Mouse (Mus musculus): ENCODE data around the gene Gfod1. TPM values are rescaled to one million over a fixed set of nuclear protein-coding genes. Genes with fewer than 3 reads are reported as not detected.

Gene Gfod1
- polyA plus RNA-seq (2012; rRNA removed), result 5.6 and 6.1 TPM in 2 replicates

DNA sequence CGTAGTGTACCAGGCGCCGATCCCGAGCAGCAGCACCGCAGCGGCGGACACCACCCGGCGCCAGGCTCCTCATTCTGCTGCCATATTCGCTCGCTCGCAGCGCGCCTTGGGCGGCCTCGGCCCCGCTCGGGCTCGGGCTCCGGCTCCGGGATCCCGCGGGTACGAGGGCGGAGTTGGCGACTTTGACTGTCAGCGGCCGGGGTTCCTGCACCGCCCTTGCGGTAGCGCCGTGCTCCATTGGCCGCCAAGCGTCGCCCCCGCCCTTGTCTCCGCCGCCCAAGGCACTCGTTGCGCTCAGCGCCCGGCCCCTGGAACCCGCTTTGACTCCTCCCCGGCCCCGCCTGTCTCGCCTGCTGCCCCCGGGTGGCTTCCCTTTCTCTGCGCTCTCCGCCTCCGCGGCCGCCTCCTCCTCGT lies at the start of gene Gfod1:
TSS of gene Gfod1 (minus strand) at position 155 of the 414 bp plus-strand sequence.

DNA sequence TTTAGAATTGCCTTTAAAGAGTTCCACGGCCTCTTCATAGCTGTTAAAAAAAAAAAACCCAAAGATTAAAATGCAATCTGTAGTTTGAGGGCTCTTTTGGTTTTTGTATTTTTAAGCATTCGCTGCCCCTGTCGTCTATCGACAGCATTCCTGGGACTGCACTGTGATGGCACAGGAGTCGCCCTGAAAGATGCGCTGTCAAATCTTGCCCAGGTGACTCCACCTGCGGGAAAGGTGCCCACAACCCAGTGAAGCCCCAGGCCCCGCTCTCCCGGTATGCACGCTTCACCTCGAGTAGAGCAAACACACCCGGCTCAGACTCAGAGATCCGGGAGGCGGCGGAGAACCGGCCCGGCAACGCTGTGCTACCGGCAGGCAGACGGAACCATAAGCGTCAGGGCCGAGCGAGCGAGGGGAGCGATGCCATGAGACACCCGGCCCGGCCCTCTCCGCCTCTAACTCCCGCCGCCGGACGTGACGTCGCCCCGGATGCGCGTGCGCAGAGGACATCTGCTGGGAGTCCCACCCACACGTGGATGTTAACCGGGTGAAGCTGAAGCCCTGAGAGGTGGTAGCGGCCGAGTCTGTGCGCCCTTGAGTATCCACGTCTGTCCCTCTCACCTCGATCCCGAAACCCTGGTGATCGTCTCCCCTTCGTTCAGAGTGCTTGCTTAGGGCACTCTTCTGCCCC lies 132.8 kb downstream of the Gfod1 start, which contains the start of gene Tbc1d7:
TSS of gene Tbc1d7 (minus strand) at position 482 of the 691 bp plus-strand sequence.

Other genes with a start within 250 kb of the Gfod1 start
- 40.2 TPM in 2 replicates for gene Tbc1d7, start 132.7 kb downstream of the Gfod1 start, polyA plus RNA-seq (2012; rRNA removed)
- gene Sirt5, start 61.3 kb upstream of the Gfod1 start, polyA plus RNA-seq (2012; rRNA removed), result 27.1 and 31.3 TPM in 2 replicates
- 109 and 124 TPM in 2 replicates for gene Nol7, start 94.2 kb upstream of the Gfod1 start, polyA plus RNA-seq (2012; rRNA removed)
- gene Ranbp9, start 177.1 kb upstream of the Gfod1 start, polyA plus RNA-seq (2012; rRNA removed), result 44.6 and 54.7 TPM in 2 replicates